Mouse (Mus musculus) hematopoietic stem cell, adult 5-6 weeks (primary cell): ENCODE data around the gene Sycp2. TPM values are rescaled to one million over a fixed set of nuclear protein-coding genes. Genes with fewer than 3 reads are reported as not detected.
A peak's percentile ranks its signal among the peaks of the same experiment; 100 is the strongest.

ENCODE experiments used
- ATAC-seq, 2 experiments: fragments of 125-278 bp in 1 of 2; replicated peaks in 1 of 2; 2 replicates each; pipeline ENCODE4 v1.8.0; 2016 to 2017; ENCODE audit warnings: inconsistent platforms in 2 of 2, mild to moderate bottlenecking in 2 of 2, moderate number of reproducible peaks in 2 of 2, low read depth in 1 of 2, moderate TSS enrichment in 1 of 2; ENCODE audit not compliant: low FRiP score in 2 of 2, poor library complexity in 2 of 2, severe bottlenecking in 2 of 2, insufficient read depth in 1 of 2, low TSS enrichment in 1 of 2
- total RNA-seq: library from RNA; stranded (forward); fragments of 172-1452, 232-1000 nt; gene quantifications from 2 replicates; pipeline ENCODE4 v1.2.3, GENCODE M21; 2017

Gene Sycp2
- 0.31 and 0.74 TPM in 2 replicates for total RNA-seq

- ATAC-seq, result peak in 1 of 2 experiments; percentile 19; a peak in 1 of 4 replicates
Observed at GRCm38 (mm10) chr2:178407053-178407815, at the start of gene Sycp2. Gene Sycp2 (minus strand): TSS chr2:178407685.

- no peak for ATAC-seq
Observed at GRCm38 (mm10) chr2:178454664-178455516, 47.4 kb upstream of the Sycp2 start.

- ATAC-seq, result no peak
Observed at GRCm38 (mm10) chr2:178450961-178451360, 43.5 kb upstream of the Sycp2 start.

GRCm38 (mm10) chr2:178450236-178450635, 42.8 kb upstream of the Sycp2 start:
- no peak for ATAC-seq

- no peak for ATAC-seq
Observed at GRCm38 (mm10) chr2:178449386-178449785, 41.9 kb upstream of the Sycp2 start.

GRCm38 (mm10) chr2:178437311-178437710, 29.8 kb upstream of the Sycp2 start:
- ATAC-seq, result no peak

GRCm38 (mm10) chr2:178433903-178434302, 26.4 kb upstream of the Sycp2 start:
- no peak for ATAC-seq

- no peak for ATAC-seq
Observed at GRCm38 (mm10) chr2:178433495-178433894, 26.0 kb upstream of the Sycp2 start.

GRCm38 (mm10) chr2:178430231-178430630, 22.7 kb upstream of the Sycp2 start, which contains the start of gene Cdh26:
Gene Cdh26 (plus strand): TSS chr2:178430531.
- ATAC-seq, result no peak

GRCm38 (mm10) chr2:178429426-178429825, 21.9 kb upstream of the Sycp2 start:
- ATAC-seq, result no peak

- no peak for ATAC-seq
Observed at GRCm38 (mm10) chr2:178428676-178429075, 21.2 kb upstream of the Sycp2 start.

- no peak for ATAC-seq
Observed at GRCm38 (mm10) chr2:178428183-178428582, 20.7 kb upstream of the Sycp2 start.

- no peak for ATAC-seq
Observed at GRCm38 (mm10) chr2:178427181-178427580, 19.7 kb upstream of the Sycp2 start.

GRCm38 (mm10) chr2:178426229-178426628, 18.7 kb upstream of the Sycp2 start:
- peak; percentile 67 to 71; a peak in 3 of 4 replicates for ATAC-seq

- ATAC-seq, result no peak
Observed at GRCm38 (mm10) chr2:178423223-178423622, 15.7 kb upstream of the Sycp2 start.

- no peak for ATAC-seq
Observed at GRCm38 (mm10) chr2:178422186-178422585, 14.7 kb upstream of the Sycp2 start.

GRCm38 (mm10) chr2:178421603-178422002, 14.1 kb upstream of the Sycp2 start:
- ATAC-seq, result no peak

GRCm38 (mm10) chr2:178420576-178420975, 13.1 kb upstream of the Sycp2 start:
- no peak for ATAC-seq
